In genomic region chr14:33474461-33474860, GRCm38 (mm10) we compare ENCODE assay signal across 43 mouse cellular contexts. TPM values are rescaled to one million over a fixed set of nuclear protein-coding genes. Genes with fewer than 3 reads are reported as not detected.
DNase-seq lines count a peak whose midpoint lies in the region; ATAC-seq lines count a peak whose summit lies in the region.
"Had no signal": no experiment of that assay in that cellular context is flagged by ENCODE, and none has a peak within 500 bp of the region (broad histone marks: within the 10 kb centered on the region; RNA-seq: fewer than 3 reads in every experiment).

No protein-coding gene starts in this region.

- H3K27ac ChIP-seq in forebrain, embryonic 14.5 days (ENCODE audit: low read depth, low read length) = no peak overlapping the region
- H3K27ac ChIP-seq: embryonic facial prominence, embryonic 12.5 days; forebrain, embryonic 15.5 days; hindbrain, embryonic 12.5 days; hindbrain, postnatal 0 days; limb, embryonic 10.5 days; limb, embryonic 15.5 days; liver, embryonic 13.5 days; midbrain, embryonic 12.5 days; neural tube, embryonic 12.5 days; stomach, postnatal 0 days had no signal

- 49% methylated on average over 2 of the region's 2 CpGs for WGBS in forebrain, embryonic 14.5 days

- H3K4me1 ChIP-seq in forebrain, embryonic 14.5 days (ENCODE audit: control insufficient read depth, insufficient read depth, low read length) = no peaks in the 10 kb centered on the region
- H3K4me1 ChIP-seq: limb, embryonic 15.5 days; liver, embryonic 13.5 days; megakaryocyte, embryonic 14.5 days; neural tube, embryonic 12.5 days had no signal

- no peak overlapping the region for H3K4me2 ChIP-seq in forebrain, embryonic 14.5 days (ENCODE audit: low read length)
- H3K4me2 ChIP-seq: embryonic facial prominence, embryonic 12.5 days; forebrain, embryonic 15.5 days; heart, embryonic 11.5 days; hindbrain, embryonic 12.5 days; limb, embryonic 15.5 days; liver, embryonic 13.5 days; midbrain, embryonic 12.5 days; neural tube, embryonic 12.5 days had no signal

- H3K4me3 ChIP-seq in forebrain, embryonic 14.5 days (ENCODE audit: low read depth, low read length) = no peak overlapping the region
- H3K4me3 ChIP-seq: embryonic facial prominence, embryonic 12.5 days; forebrain, embryonic 15.5 days; hindbrain, embryonic 12.5 days; limb, embryonic 10.5 days; limb, embryonic 15.5 days; liver, embryonic 13.5 days; megakaryocyte, embryonic 14.5 days; midbrain, embryonic 12.5 days; myocyte; neural tube, embryonic 12.5 days had no signal

- no peak overlapping the region for H3K9ac ChIP-seq in forebrain, embryonic 14.5 days (ENCODE audit: low read length)
- H3K9ac ChIP-seq: embryonic facial prominence, embryonic 12.5 days; forebrain, embryonic 15.5 days; hindbrain, embryonic 12.5 days; limb, embryonic 15.5 days; liver, embryonic 13.5 days; midbrain, embryonic 12.5 days; neural tube, embryonic 12.5 days had no signal

- ATAC-seq in frontal cortex, adult (ENCODE audit: low TSS enrichment) = peak; percentile 87
- ATAC-seq in forebrain, embryonic 14.5 days = no peak
- ATAC-seq: activated CD4-positive, CD25-positive, alpha-beta regulatory T cell, adult 4 months; forebrain, embryonic 15.5 days; hindbrain, postnatal 0 days; intestine, postnatal 0 days; lung, postnatal 0 days had no signal

- no peaks in the 10 kb centered on the region for H3K9me3 ChIP-seq in forebrain, embryonic 14.5 days (replicated peaks; ENCODE audit: control insufficient read depth, low read length)
- H3K9me3 ChIP-seq: embryonic facial prominence, embryonic 12.5 days; forebrain, embryonic 15.5 days; hindbrain, embryonic 12.5 days; limb, embryonic 10.5 days; limb, embryonic 15.5 days; liver, embryonic 13.5 days; megakaryocyte, embryonic 14.5 days; midbrain, embryonic 12.5 days; neural tube, embryonic 12.5 days had no signal

- H3K27me3 ChIP-seq in forebrain, embryonic 14.5 days (replicated peaks; ENCODE audit: control insufficient read depth, insufficient read depth, low read length) = no peaks in the 10 kb centered on the region
- H3K27me3 ChIP-seq: CH12.LX; embryonic facial prominence, embryonic 12.5 days; forebrain, embryonic 15.5 days; hindbrain, embryonic 12.5 days; limb, embryonic 15.5 days; liver, embryonic 13.5 days; megakaryocyte, embryonic 14.5 days; midbrain, embryonic 12.5 days; neural tube, embryonic 12.5 days had no signal

- no peak for DNase-seq in frontal cortex, postnatal 10 days (ENCODE audit: low spot score in 2 of 2)
- DNase-seq in layer of hippocampus, adult 9-11 months = peak; percentile 41
- DNase-seq in layer of hippocampus, postnatal 14 days (ENCODE audit: low spot score in 2 of 2) = no peak
- DNase-seq in right cerebral cortex, adult 2 months (ENCODE audit: low spot score in 2 of 2) = peak; percentile 51 to 58
- DNase-seq in right cerebral cortex, postnatal 14 days = no peak
- no peak for DNase-seq in cerebellum, postnatal 14 days
- DNase-seq in forebrain, embryonic 14.5 days (ENCODE audit: low spot score) = no peak
- DNase-seq: adrenal gland, adult 2 months; adrenal gland, postnatal 36 days; cerebellum, adult 2 months; cerebellum, postnatal 36 days; embryo, embryonic 11 days; heart, postnatal 36 days; kidney, adult 9 months; kidney, postnatal 10 days; liver, embryonic 13.5 days; lung, adult 18-20 months; lung, postnatal 4 days; thymus, adult 2 months; thymus, postnatal 36 days had no signal

- no peaks in the 10 kb centered on the region for H3K36me3 ChIP-seq in forebrain, embryonic 14.5 days (ENCODE audit: control insufficient read depth, insufficient read depth, low read length)
- H3K36me3 ChIP-seq: embryonic facial prominence, embryonic 12.5 days; forebrain, embryonic 15.5 days; hindbrain, embryonic 12.5 days; limb, embryonic 10.5 days; limb, embryonic 15.5 days; liver, embryonic 13.5 days; midbrain, embryonic 12.5 days; neural tube, embryonic 12.5 days had no signal

RNA-seq across cellular contexts. Expression of gene Frmpd2, which starts 3.0 kb away (rescaled TPM):
- 1 to 10 TPM; 1.7 to 2.0 TPM for total RNA-seq in layer of hippocampus, postnatal 14 days (2021)
- polyA plus RNA-seq in forebrain, embryonic 14.5 days (2014; fragmentation: Nextera tagmentation; extraction: Ambion mirVana) = 0.03 and 0.07 TPM in 2 replicates
- total RNA-seq: adrenal gland, postnatal 36 days; CH12.LX; ES-E14; gastrocnemius, adult 8-10 months; granulocyte monocyte progenitor cell, adult 5-6 weeks; heart, postnatal 36 days had no signal
- polyA plus RNA-seq: activated CD4-positive, CD25-positive, alpha-beta regulatory T cell, adult 4 months; adrenal gland, adult 2 months; C2C12; embryonic facial prominence, embryonic 12.5 days; intestine, postnatal 0 days; large intestine, adult 2 months; limb, embryonic 10.5 days; limb, embryonic 15.5 days; liver, embryonic 13.5 days; midbrain, embryonic 12.5 days; myocyte; neural tube, embryonic 12.5 days; spleen, adult 2 months; stomach, postnatal 0 days had no signal

RNA-seq across cellular contexts. Expression of gene Mapk8, which starts 27.5 kb away (rescaled TPM):
- 100 to 1,000 TPM; 113 to 116 TPM for total RNA-seq in layer of hippocampus, postnatal 14 days (2021)
- polyA plus RNA-seq in forebrain, embryonic 14.5 days (2014; fragmentation: Nextera tagmentation; extraction: Ambion mirVana) = 45.7 and 49.9 TPM in 2 replicates

Comparison
In these comparisons a context has a peak if more than half of its experiments do, and no peak if none do; other contexts are left out.
1. DNase-seq: peak in layer of hippocampus, adult 9-11 months (single experiment) and right cerebral cortex, adult 2 months (2 of 2); none in frontal cortex, postnatal 10 days (0 of 2), layer of hippocampus, postnatal 14 days (0 of 2), right cerebral cortex, postnatal 14 days (single experiment), cerebellum, postnatal 14 days (0 of 2) and forebrain, embryonic 14.5 days (single experiment).